Mouse (Mus musculus) liver, embryonic 12.5 days (tissue): ENCODE measurements around the gene Zfp213. TPM values are rescaled to one million over a fixed set of nuclear protein-coding genes. Genes with fewer than 3 reads are reported as not detected.

Experiments
- ATAC-seq: fragments of 200-750 bp; cut with Nextera tagmentation; 2 replicates; pipeline ENCODE4 v1.8.0; 2017; ENCODE audit warnings: moderate number of reproducible peaks, mild to moderate bottlenecking, moderate library complexity
- H3K27ac ChIP-seq: fragments of 300-500 bp; sonication (generic); 2 replicates; pipeline ENCODE4 v1.5.1; 2016; ENCODE audit warnings: mild to moderate bottlenecking
- H3K27me3 ChIP-seq: fragments of 300-500 bp; sonication (generic); replicated peaks from 2 replicates; pipeline ENCODE4 v1.6.1; 2016; ENCODE audit warnings: mild to moderate bottlenecking, moderate library complexity
- H3K36me3 ChIP-seq: fragments of 300-500 bp; sonication (generic); 2 replicates; pipeline ENCODE4 v1.6.1; 2016; ENCODE audit warnings: mild to moderate bottlenecking, moderate library complexity
- H3K4me1 ChIP-seq: fragments of 300-500 bp; sonication (generic); 2 replicates; pipeline ENCODE4 v1.6.1; 2016
- H3K4me2 ChIP-seq: fragments of 300-500 bp; sonication (generic); 2 replicates; pipeline ENCODE4 v1.6.1; 2016; ENCODE audit warnings: mild to moderate bottlenecking, moderate library complexity
- H3K4me3 ChIP-seq: fragments of 300-500 bp; sonication (generic); 2 replicates; pipeline ENCODE4 v1.5.1; 2016; ENCODE audit warnings: mild to moderate bottlenecking, moderate library complexity
- H3K9ac ChIP-seq: fragments of 300-500 bp; sonication (generic); 2 replicates; pipeline ENCODE4 v1.6.1; 2016; ENCODE audit warnings: mild to moderate bottlenecking, moderate library complexity
- H3K9me3 ChIP-seq: fragments of 300-500 bp; sonication (generic); replicated peaks from 2 replicates; pipeline ENCODE4 v1.6.1; 2016; ENCODE audit warnings: mild to moderate bottlenecking, moderate library complexity
- WGBS: fragments of 180-500 bp; shearing (Covaris S2); methylation state at CpG from one replicate; pipeline ENCODE4 v1.1.7; 2016; ENCODE audit not compliant: insufficient replicate concordance; 5-methylcytosine and 5-hydroxymethylcytosine counted together
- polyA plus RNA-seq: library from polyadenylated mRNA; unstranded; fragments of >200 nt; fragmentation: Nextera tagmentation; extraction: Ambion mirVana; gene quantifications from 2 replicates; pipeline ENCODE4 v1.2.1, GENCODE M21; 2016

The Zfp213 gene
- polyA plus RNA-seq, 1 experiment from 2014 or later: 9.1 TPM

DNA sequence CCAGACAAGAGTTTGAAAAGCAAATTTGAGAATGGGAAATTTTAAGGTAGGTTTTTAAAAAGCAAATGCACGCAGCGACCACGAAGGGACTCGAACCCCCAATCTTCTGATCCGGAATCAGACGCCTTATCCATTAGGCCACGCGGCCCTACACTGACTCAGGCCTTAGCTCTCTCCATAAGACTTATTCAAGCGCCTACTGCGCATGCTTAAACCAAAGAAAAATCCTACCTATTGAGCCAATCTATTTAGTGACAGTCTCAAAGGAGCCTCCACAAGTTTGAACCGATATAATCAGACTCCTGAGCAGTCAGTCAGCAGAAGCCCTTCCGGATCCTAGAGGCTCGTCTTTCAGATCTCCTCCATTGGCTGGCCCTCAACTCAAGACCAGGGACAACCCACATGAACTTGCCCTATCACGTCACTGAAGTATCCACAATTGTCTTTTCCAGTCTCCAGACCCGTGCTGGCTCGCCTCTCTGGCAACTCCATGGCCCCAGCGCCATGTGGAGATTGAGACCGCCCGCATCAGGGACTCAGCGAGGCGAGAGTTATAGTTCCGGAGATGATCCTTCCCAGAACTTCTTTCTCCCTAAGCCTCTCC, 13.7 kb downstream of the Zfp213 start:
- H3K4me1 ChIP-seq: peaks cover 45% of the 10 kb centered on the region
- peak overlapping the region; percentile 82 for H3K27ac ChIP-seq
- peak overlapping the region; percentile 73 for H3K4me3 ChIP-seq
- H3K27me3 ChIP-seq: no peaks in the 10 kb centered on the region
- no peaks in the 10 kb centered on the region for H3K9me3 ChIP-seq
- WGBS: under 1% methylated on average over 22 of the region's 22 CpGs
- peaks cover 6% of the 10 kb centered on the region for H3K36me3 ChIP-seq
- peak overlapping the region; percentile 78 for H3K9ac ChIP-seq
- H3K4me2 ChIP-seq: peak overlapping the region; percentile 78
- ATAC-seq: peak; percentile 48

DNA sequence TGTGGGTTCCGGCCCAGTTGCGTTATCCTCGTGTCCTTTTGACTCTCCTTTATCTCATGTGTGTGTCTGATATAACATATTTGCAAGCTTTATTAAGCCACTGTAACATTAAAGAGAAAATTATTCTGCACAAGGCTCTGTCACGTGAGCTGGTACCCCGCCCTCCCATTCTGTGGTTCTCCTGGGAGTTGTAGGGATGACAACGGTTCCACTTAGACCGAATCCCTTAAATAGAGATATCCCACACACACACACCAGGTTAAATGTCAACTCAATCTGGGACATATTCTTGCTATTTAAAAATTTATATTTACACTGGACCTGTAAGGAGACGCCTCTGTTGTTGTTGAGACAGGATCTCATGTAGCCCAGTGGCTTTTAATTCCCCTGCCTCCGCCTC, 14.6 kb downstream of the Zfp213 start:
- Histone ChIP-seq H3K36me3 (no peaks in the 10 kb centered on the region), H3K4me1 (peaks cover 45% of the 10 kb centered on the region), H3K27me3 (no peaks in the 10 kb centered on the region), H3K9ac (peak overlapping the region; percentile 55), H3K4me2 (peak overlapping the region; percentile 78), H3K9me3 (no peaks in the 10 kb centered on the region), H3K4me3 (peak overlapping the region; percentile 73), H3K27ac (peak overlapping the region; percentile 52)
- no peak for ATAC-seq
- 4% methylated on average over 9 of the region's 9 CpGs for WGBS

DNA sequence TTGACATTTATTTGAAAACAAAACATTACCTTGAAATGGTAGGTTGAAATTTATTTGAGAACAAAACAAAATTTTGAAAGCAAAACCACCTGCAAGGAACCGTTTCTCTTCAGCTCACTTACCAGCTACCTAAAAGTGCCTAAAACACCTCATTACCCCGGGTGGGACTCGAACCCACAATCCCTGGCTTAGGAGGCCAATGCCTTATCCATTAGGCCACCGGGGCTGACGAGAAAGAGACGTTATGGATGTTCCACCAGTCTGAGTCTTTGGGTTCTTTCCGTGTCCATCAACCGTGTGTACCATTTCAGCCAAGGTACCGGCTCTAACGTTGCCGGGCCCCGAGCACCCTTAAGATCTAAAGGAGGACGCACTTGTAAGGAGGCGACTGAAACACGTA, 15.4 kb downstream of the Zfp213 start:
- Histone ChIP-seq H3K9ac (peak overlapping the region; percentile 55), H3K27me3 (0 out of 2 replicates have a peak, but pooled peaks cover 2% of the 10 kb centered on the region), H3K4me1 (peaks cover 45% of the 10 kb centered on the region), H3K36me3 (no peaks in the 10 kb centered on the region), H3K4me2 (peak overlapping the region; percentile 78), H3K9me3 (no peaks in the 10 kb centered on the region), H3K4me3 (peak overlapping the region; percentile 73), H3K27ac (peak overlapping the region; percentile 52)
- peak; percentile 60 for ATAC-seq
- 0% methylated on average over 15 of the region's 15 CpGs for WGBS

GRCm38 (mm10) chr17:23547681-23548443, 16.2 kb downstream of the Zfp213 start:
- H3K27me3 ChIP-seq: 0 out of 2 replicates have a peak, but pooled peaks cover 3% of the 10 kb centered on the region
- H3K36me3 ChIP-seq: no peaks in the 10 kb centered on the region
- H3K4me2 ChIP-seq: peak overlapping the region; percentile 78
- H3K4me1 ChIP-seq: peaks cover 48% of the 10 kb centered on the region
- no peaks in the 10 kb centered on the region for H3K9me3 ChIP-seq
- H3K27ac ChIP-seq: no peak overlapping the region
- H3K4me3 ChIP-seq: peak overlapping the region; percentile 74
- 41% methylated on average over 11 of the region's 11 CpGs for WGBS
- H3K9ac ChIP-seq: no peak overlapping the region
- no peak for ATAC-seq

- Histone ChIP-seq H3K9me3 (no peaks in the 10 kb centered on the region), H3K4me2 (peak overlapping the region; percentile 74), H3K27me3 (0 out of 2 replicates have a peak, but pooled peaks cover 8% of the 10 kb centered on the region), H3K4me1 (peaks cover 47% of the 10 kb centered on the region), H3K9ac (peak overlapping the region; percentile 81), H3K27ac (peak overlapping the region; percentile 83), H3K4me3 (peak overlapping the region; percentile 74), H3K36me3 (no peaks in the 10 kb centered on the region)
- WGBS: under 1% methylated on average over 42 of the region's 42 CpGs
- peak; percentile 50 for ATAC-seq
Observed at GRCm38 (mm10) chr17:23546702-23547505, 17.1 kb downstream of the Zfp213 start.

- Histone ChIP-seq H3K36me3 (no peaks in the 10 kb centered on the region), H3K4me1 (peaks cover 47% of the 10 kb centered on the region), H3K4me3 (peak overlapping the region; percentile 74), H3K4me2 (peak overlapping the region; percentile 74), H3K9ac (peak overlapping the region; percentile 81), H3K27me3 (peaks cover 9% of the 10 kb centered on the region; the same call in 1 of the 2 replicates), H3K27ac (peak overlapping the region; percentile 83), H3K9me3 (no peaks in the 10 kb centered on the region)
- ATAC-seq: peak; percentile 62
- under 1% methylated on average over 20 of the region's 20 CpGs for WGBS
Observed at GRCm38 (mm10) chr17:23546333-23546701, 17.7 kb downstream of the Zfp213 start.

DNA sequence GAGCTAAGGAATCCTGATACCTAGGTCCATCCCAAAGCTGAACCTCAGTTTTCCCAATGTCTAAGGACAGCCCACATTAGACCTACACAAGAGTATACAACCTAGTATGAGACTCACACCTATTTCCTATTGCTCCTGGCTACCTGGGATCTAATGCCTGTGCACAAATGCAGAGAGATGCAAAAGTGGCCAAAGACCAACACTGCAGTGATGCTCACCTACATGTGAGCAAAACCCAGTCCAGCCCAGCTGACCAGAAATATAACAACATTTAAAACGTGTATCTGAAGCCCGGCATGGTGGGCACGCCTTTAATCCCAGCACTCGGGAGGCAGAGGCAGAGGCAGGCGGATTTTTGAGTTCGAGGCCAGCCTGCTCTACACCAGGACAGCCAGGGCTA, 18.2 kb downstream of the Zfp213 start:
- peaks cover 9% of the 10 kb centered on the region; the same call in 1 of the 2 replicates for H3K27me3 ChIP-seq
- H3K36me3 ChIP-seq: no peaks in the 10 kb centered on the region
- WGBS: 4% methylated on average over 6 of the region's 6 CpGs
- peak overlapping the region; percentile 74 for H3K4me3 ChIP-seq
- peak overlapping the region; percentile 74 for H3K4me2 ChIP-seq
- H3K9me3 ChIP-seq: no peaks in the 10 kb centered on the region
- ATAC-seq: peak; percentile 1
- 0 out of 2 replicates have a peak overlapping the region, but pooled peaks have one; percentile 81 for H3K9ac ChIP-seq
- no peak overlapping the region for H3K27ac ChIP-seq
- H3K4me1 ChIP-seq: peaks cover 47% of the 10 kb centered on the region

GRCm38 (mm10) chr17:23544766-23545165, 19.3 kb downstream of the Zfp213 start:
- no peaks in the 10 kb centered on the region for H3K36me3 ChIP-seq
- H3K9ac ChIP-seq: no peak overlapping the region
- 78% methylated on average over 1 of the region's 1 CpGs for WGBS
- H3K27ac ChIP-seq: no peak overlapping the region
- H3K4me1 ChIP-seq: peaks cover 55% of the 10 kb centered on the region
- peaks cover 9% of the 10 kb centered on the region; the same call in 1 of the 2 replicates for H3K27me3 ChIP-seq
- no peak overlapping the region for H3K4me2 ChIP-seq
- no peaks in the 10 kb centered on the region for H3K9me3 ChIP-seq
- H3K4me3 ChIP-seq: no peak overlapping the region
- ATAC-seq: no peak

DNA sequence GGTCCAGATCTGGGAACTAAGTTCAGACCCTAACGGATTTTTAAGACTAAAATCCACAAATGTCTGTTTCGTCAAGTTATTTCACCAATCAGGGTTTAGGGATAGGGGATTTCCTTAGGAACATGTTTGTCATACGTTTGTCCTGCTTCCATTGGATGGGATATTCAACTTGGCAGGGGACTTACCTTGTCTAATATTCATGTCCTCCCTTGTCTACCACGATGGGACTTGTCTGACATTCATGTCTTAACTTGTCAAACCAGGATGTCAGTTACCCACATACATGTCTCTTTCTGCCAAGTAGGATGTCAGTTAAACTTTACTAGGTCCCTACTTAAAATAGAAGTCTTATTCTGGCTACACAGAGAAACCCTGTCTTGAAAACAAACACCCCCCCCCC, 20.1 kb downstream of the Zfp213 start:
- no peak overlapping the region for H3K27ac ChIP-seq
- no peak overlapping the region for H3K4me3 ChIP-seq
- no peaks in the 10 kb centered on the region for H3K9me3 ChIP-seq
- peaks cover 48% of the 10 kb centered on the region for H3K4me1 ChIP-seq
- peaks cover 9% of the 10 kb centered on the region; the same call in 1 of the 2 replicates for H3K27me3 ChIP-seq
- H3K36me3 ChIP-seq: no peaks in the 10 kb centered on the region
- ATAC-seq: no peak
- H3K9ac ChIP-seq: no peak overlapping the region
- no peak overlapping the region for H3K4me2 ChIP-seq
- 54% methylated on average over 4 of the region's 4 CpGs for WGBS

- no peak overlapping the region for H3K4me3 ChIP-seq
- no peaks in the 10 kb centered on the region for H3K36me3 ChIP-seq
- no peak overlapping the region for H3K4me2 ChIP-seq
- no peak overlapping the region for H3K9ac ChIP-seq
- no peaks in the 10 kb centered on the region for H3K9me3 ChIP-seq
- no peak overlapping the region for H3K27ac ChIP-seq
- WGBS: 19% methylated on average over 5 of the region's 5 CpGs
- ATAC-seq: no peak
- peaks cover 9% of the 10 kb centered on the region; the same call in 1 of the 2 replicates for H3K27me3 ChIP-seq
- H3K4me1 ChIP-seq: peaks cover 50% of the 10 kb centered on the region
Observed at GRCm38 (mm10) chr17:23543325-23543724, 20.7 kb downstream of the Zfp213 start.

GRCm38 (mm10) chr17:23542835-23543234, 21.2 kb downstream of the Zfp213 start:
- Histone ChIP-seq H3K4me1 (peaks cover 51% of the 10 kb centered on the region), H3K27ac (no peak overlapping the region), H3K4me3 (no peak overlapping the region), H3K9ac (no peak overlapping the region), H3K36me3 (no peaks in the 10 kb centered on the region), H3K4me2 (no peak overlapping the region), H3K9me3 (no peaks in the 10 kb centered on the region), H3K27me3 (peaks cover 9% of the 10 kb centered on the region; the same call in 1 of the 2 replicates)
- 21% methylated on average over 4 of the region's 4 CpGs for WGBS
- ATAC-seq: no peak
